Mouse (Mus musculus): ENCODE data around the gene Lpo.

Lpo gene

DNA sequence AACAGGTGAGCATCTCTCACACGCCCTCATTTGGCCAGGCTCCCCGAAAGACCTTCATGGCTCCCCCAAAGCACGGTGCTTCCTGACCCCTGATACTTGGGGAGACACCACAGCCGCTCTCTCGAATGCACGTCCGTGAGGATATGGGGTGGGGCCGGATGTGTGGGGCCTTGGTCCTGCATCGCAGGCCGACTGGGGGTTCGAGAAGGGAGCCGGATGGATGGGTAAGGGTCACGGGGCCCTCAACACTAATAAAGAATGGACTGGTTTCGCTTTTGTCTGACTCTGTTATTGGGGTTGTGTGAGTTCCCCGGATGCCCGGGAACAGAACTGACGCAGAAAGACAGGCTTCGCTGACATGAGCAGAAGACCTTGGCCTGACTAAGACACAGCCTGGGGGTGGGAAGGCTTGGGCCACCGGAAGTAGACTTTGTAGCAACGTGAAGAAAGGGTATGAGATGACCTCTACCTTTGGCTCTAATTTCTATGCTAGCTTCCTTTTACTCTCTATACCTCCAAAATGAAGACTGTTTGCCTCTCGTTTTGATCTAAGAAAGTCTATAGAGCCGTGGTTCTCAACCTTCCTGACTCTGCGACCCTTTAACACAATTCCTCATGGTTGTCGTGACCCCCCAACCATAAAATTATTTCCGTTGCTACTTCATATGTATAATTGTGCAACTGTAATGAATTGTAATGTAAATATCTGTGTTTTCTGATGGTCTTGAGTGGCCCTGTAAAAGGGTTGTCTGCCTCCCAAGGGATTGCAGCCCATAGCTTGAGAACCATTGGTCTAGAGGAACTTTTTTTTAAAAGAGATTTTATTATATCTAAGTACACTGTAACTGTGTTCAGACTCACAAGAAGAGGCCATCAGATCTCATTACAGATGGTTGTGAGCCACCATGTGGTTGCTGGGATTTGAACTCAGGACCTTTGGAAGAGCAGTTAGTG, 70.8 kb downstream of the Lpo start:
- DNase-seq, result no peak
